Mouse (Mus musculus) ES-E14 (cell line): ENCODE measurements around the gene Kcnj11.

Experiments
- CHD2 ChIP-seq: IDR thresholded peaks from 2 replicates; pipeline ENCODE4 v1.6.1; 2014; ENCODE audit warnings: mild to moderate bottlenecking, low read depth, low read length, inconsistent platforms
- ZC3H11A ChIP-seq: IDR thresholded peaks from 2 replicates; pipeline ENCODE4 v1.6.1; 2012; ENCODE audit warnings: low read depth, mild to moderate bottlenecking, inconsistent platforms, low read length, borderline replicate concordance
- ZNF384 ChIP-seq: IDR thresholded peaks from 2 replicates; pipeline ENCODE4 v1.6.1; 2012; ENCODE audit warnings: low read depth, low read length, inconsistent platforms

- TF ChIP-seq CHD2 (no peak), ZC3H11A (no peak), ZNF384 (no peak)
These were observed 39.0 kb downstream of the Kcnj11 start for GRCm38 (mm10) chr7:46061614-46062013.
